Mouse (Mus musculus) E14TG2a.4 (cell line): Measurements from ENCODE around the gene Gabrd.

Experiments used
- CTCF ChIP-seq: conservative IDR thresholded peaks from 2 replicates; pipeline ENCODE4 v1.5.1; 2014; ENCODE audit warnings: low read length
- POU5F1 ChIP-seq: IDR thresholded peaks from 2 replicates; pipeline ENCODE4 v1.6.1; 2014; ENCODE audit warnings: low read length, borderline replicate concordance

- TF ChIP-seq CTCF (no peak), POU5F1 (no peak)
These were observed 30.2 kb downstream of the Gabrd start for GRCm38 (mm10) chr4:155367739-155368138.
